20 mouse cellular contexts compared by ENCODE assay signal in the genomic region with DNA sequence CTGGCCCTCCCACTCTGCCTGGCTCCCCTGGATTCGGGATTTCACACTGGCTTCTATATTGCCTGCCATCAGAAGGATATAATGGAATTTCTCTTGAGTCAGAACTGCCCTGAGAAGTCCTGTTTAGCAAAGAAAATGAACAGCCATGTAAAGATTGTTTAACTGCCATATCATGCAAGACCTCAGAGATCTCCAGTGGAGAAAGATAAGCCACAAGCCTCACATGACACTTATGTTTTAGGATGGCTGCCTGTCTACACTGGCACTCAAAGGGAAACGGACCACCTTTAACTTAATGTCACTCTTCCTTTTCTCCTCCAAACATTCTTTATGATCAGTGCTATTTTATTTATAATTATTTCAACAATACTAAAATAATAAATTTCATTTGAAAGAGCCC. TPM values are rescaled to one million over a fixed set of nuclear protein-coding genes. Genes with fewer than 3 reads are reported as not detected.
A peak's percentile ranks its signal among the peaks of the same experiment; 100 is the strongest.
DNase-seq lines count a peak whose midpoint lies in the region; ATAC-seq and TF ChIP-seq lines count a peak whose summit lies in the region.
"Had no signal": no experiment of that assay in that cellular context is flagged by ENCODE, and none has a peak within 500 bp of the region (broad histone marks: within the 10 kb centered on the region; RNA-seq: fewer than 3 reads in every experiment).

No protein-coding gene starts in this region.

- DNase-seq in embryonic facial prominence, embryonic 10.5 days (ENCODE audit: low spot score): no peak
- no peak for DNase-seq in heart, postnatal 4 days
- DNase-seq in kidney, postnatal 0 days (ENCODE audit: low spot score): no peak
- DNase-seq in kidney, adult 11 months: no peak
- DNase-seq in cerebellum, postnatal 14 days: no peak
- DNase-seq: adrenal gland, postnatal 10 days; cerebellum, adult 9-10 months; kidney, adult 18-20 months; kidney, postnatal 14 days; lung, adult 18-20 months; retina, postnatal 1 day had no signal

- ATAC-seq in embryonic facial prominence, embryonic 13.5 days (ENCODE audit: insufficient number of reproducible peaks, insufficient read depth, low FRiP score, low TSS enrichment, low read depth): no peak
- no peak for ATAC-seq in heart, embryonic 13.5 days (ENCODE audit: extremely low read depth, insufficient number of reproducible peaks, low FRiP score, low TSS enrichment)
- ATAC-seq in kidney, postnatal 0 days (replicated peaks; ENCODE audit: low FRiP score, low read depth): no peak
- 0 out of 2 replicates have a peak, but pooled peaks have one; percentile 15 for ATAC-seq in liver, embryonic 16.5 days (ENCODE audit: low read depth)
- ATAC-seq: activated CD4-positive, CD25-positive, alpha-beta regulatory T cell, adult 4 months; hindbrain, embryonic 16.5 days had no signal

- peaks cover 92% of the 10 kb centered on the region for H3K4me1 ChIP-seq in embryonic facial prominence, embryonic 13.5 days
- H3K4me1 ChIP-seq in embryonic facial prominence, embryonic 10.5 days: peaks cover 72% of the 10 kb centered on the region
- H3K4me1 ChIP-seq in heart, embryonic 13.5 days: peaks cover 95% of the 10 kb centered on the region
- peaks cover 33% of the 10 kb centered on the region for H3K4me1 ChIP-seq in kidney, postnatal 0 days (replicated peaks; ENCODE audit: insufficient read depth, low read length)
- H3K4me1 ChIP-seq in liver, embryonic 16.5 days (ENCODE audit: control insufficient read depth, low read depth, low read length): peaks cover 94% of the 10 kb centered on the region

- 70% methylated on average over 2 of the region's 2 CpGs for WGBS in embryonic facial prominence, embryonic 13.5 days
- WGBS in embryonic facial prominence, embryonic 10.5 days: 85% methylated on average over 2 of the region's 2 CpGs
- WGBS in heart, embryonic 13.5 days: 31% methylated on average over 2 of the region's 2 CpGs
- 51% methylated on average over 2 of the region's 2 CpGs for WGBS in kidney, postnatal 0 days
- 45% methylated on average over 2 of the region's 2 CpGs for WGBS in liver, embryonic 16.5 days (ENCODE audit: insufficient replicate concordance)

- no peak overlapping the region for H3K4me2 ChIP-seq in embryonic facial prominence, embryonic 13.5 days
- peak overlapping the region; percentile 36 for H3K4me2 ChIP-seq in heart, embryonic 13.5 days
- no peak overlapping the region for H3K4me2 ChIP-seq in kidney, postnatal 0 days (ENCODE audit: low read length)
- H3K4me2 ChIP-seq in liver, embryonic 16.5 days (ENCODE audit: low read depth, low read length): peak overlapping the region; percentile 64; the same call in 1 of the 2 replicates
- H3K4me2 ChIP-seq: embryonic facial prominence, embryonic 12.5 days; stomach, embryonic 15.5 days had no signal

- H3K36me3 ChIP-seq in embryonic facial prominence, embryonic 13.5 days: no peaks in the 10 kb centered on the region
- no peaks in the 10 kb centered on the region; the same call in 1 of the 2 replicates for H3K36me3 ChIP-seq in embryonic facial prominence, embryonic 10.5 days (replicated peaks)
- 0 out of 2 replicates have a peak, but pooled peaks cover 5% of the 10 kb centered on the region for H3K36me3 ChIP-seq in heart, embryonic 13.5 days
- H3K36me3 ChIP-seq in kidney, postnatal 0 days (ENCODE audit: insufficient read depth, low read length): 0 out of 2 replicates have a peak, but pooled peaks cover 5% of the 10 kb centered on the region
- peaks cover 20% of the 10 kb centered on the region for H3K36me3 ChIP-seq in liver, embryonic 16.5 days (ENCODE audit: control insufficient read depth, insufficient read depth)
- H3K36me3 ChIP-seq: embryonic facial prominence, embryonic 12.5 days; limb, embryonic 10.5 days; stomach, embryonic 15.5 days had no signal

- H3K9me3 ChIP-seq in embryonic facial prominence, embryonic 13.5 days: no peaks in the 10 kb centered on the region
- no peaks in the 10 kb centered on the region for H3K9me3 ChIP-seq in embryonic facial prominence, embryonic 10.5 days
- no peaks in the 10 kb centered on the region for H3K9me3 ChIP-seq in heart, embryonic 13.5 days
- no peaks in the 10 kb centered on the region for H3K9me3 ChIP-seq in kidney, postnatal 0 days (replicated peaks; ENCODE audit: low read length)
- no peaks in the 10 kb centered on the region for H3K9me3 ChIP-seq in liver, embryonic 16.5 days (replicated peaks; ENCODE audit: control insufficient read depth, low read length)
- H3K9me3 ChIP-seq: embryonic facial prominence, embryonic 12.5 days; limb, embryonic 10.5 days; stomach, embryonic 15.5 days had no signal

- H3K27me3 ChIP-seq in embryonic facial prominence, embryonic 13.5 days: no peaks in the 10 kb centered on the region
- no peaks in the 10 kb centered on the region for H3K27me3 ChIP-seq in embryonic facial prominence, embryonic 10.5 days (replicated peaks; ENCODE audit: low read depth, poor library complexity, severe bottlenecking)
- no peaks in the 10 kb centered on the region for H3K27me3 ChIP-seq in heart, embryonic 13.5 days (replicated peaks)
- H3K27me3 ChIP-seq in kidney, postnatal 0 days (ENCODE audit: insufficient read depth, low read length): no peaks in the 10 kb centered on the region
- no peaks in the 10 kb centered on the region for H3K27me3 ChIP-seq in liver, embryonic 16.5 days (ENCODE audit: control insufficient read depth, insufficient read depth, low read depth, low read length)
- H3K27me3 ChIP-seq: embryonic facial prominence, embryonic 12.5 days; stomach, embryonic 15.5 days had no signal

- H3K4me3 ChIP-seq in embryonic facial prominence, embryonic 13.5 days: no peak overlapping the region
- no peak overlapping the region for H3K4me3 ChIP-seq in embryonic facial prominence, embryonic 10.5 days
- H3K4me3 ChIP-seq in heart, embryonic 13.5 days: no peak overlapping the region
- no peak overlapping the region for H3K4me3 ChIP-seq in kidney, postnatal 0 days (replicated peaks; ENCODE audit: low read depth, low read length)
- H3K4me3 ChIP-seq in liver, embryonic 16.5 days (ENCODE audit: low read depth, low read length): no peak overlapping the region
- H3K4me3 ChIP-seq: embryonic facial prominence, embryonic 12.5 days; left cerebral cortex, adult 2 months; limb, embryonic 10.5 days; stomach, embryonic 15.5 days had no signal

- no peak for TF ChIP-seq CTCF in kidney, postnatal 0 days (IDR thresholded peaks at IDR 0.05; ENCODE audit: low read depth)

- H3K27ac ChIP-seq in embryonic facial prominence, embryonic 13.5 days: 0 out of 2 replicates have a peak overlapping the region, but pooled peaks have one; percentile 0
- no peak overlapping the region; the same call in 1 of the 2 replicates for H3K27ac ChIP-seq in embryonic facial prominence, embryonic 10.5 days (replicated peaks)
- peak overlapping the region; percentile 56 for H3K27ac ChIP-seq in heart, embryonic 13.5 days (replicated peaks)
- peak overlapping the region; percentile 27; the same call in 1 of the 2 replicates for H3K27ac ChIP-seq in kidney, postnatal 0 days
- peak overlapping the region; percentile 46 for H3K27ac ChIP-seq in liver, embryonic 16.5 days (ENCODE audit: low read length)
- H3K27ac ChIP-seq: stomach, embryonic 15.5 days had no signal

- H3K9ac ChIP-seq in embryonic facial prominence, embryonic 13.5 days: no peak overlapping the region
- H3K9ac ChIP-seq in heart, embryonic 13.5 days: peak overlapping the region; percentile 62; the same call in 1 of the 2 replicates
- no peak overlapping the region for H3K9ac ChIP-seq in kidney, postnatal 0 days (ENCODE audit: low read depth, low read length)
- peak overlapping the region; percentile 29 for H3K9ac ChIP-seq in liver, embryonic 16.5 days (ENCODE audit: low read depth, low read length)
- H3K9ac ChIP-seq: embryonic facial prominence, embryonic 12.5 days; stomach, embryonic 15.5 days had no signal

RNA-seq across cellular contexts. Expression of a gene that starts 26.6 kb away (rescaled TPM):
- polyA plus RNA-seq in embryonic facial prominence, embryonic 13.5 days (2015; fragmentation: Nextera tagmentation; extraction: Ambion mirVana): 8.0 and 8.6 TPM in 2 replicates
- polyA plus RNA-seq in embryonic facial prominence, embryonic 10.5 days (2016; fragmentation: Nextera tagmentation; extraction: Ambion mirVana): 2.8 and 3.3 TPM in 2 replicates
- 4.4 and 4.8 TPM in 2 replicates for polyA plus RNA-seq in heart, embryonic 13.5 days (2015; fragmentation: Nextera tagmentation; extraction: Ambion mirVana)
- 10 to 100 TPM; 29.4 to 33.1 TPM for total RNA-seq in heart, postnatal 4 days (2021)
- polyA plus RNA-seq in kidney, postnatal 0 days (2015; fragmentation: Nextera tagmentation; extraction: Ambion mirVana): 8.7 and 9.7 TPM in 2 replicates
- 12.7 and 13.7 TPM in 2 replicates for polyA plus RNA-seq in liver, embryonic 16.5 days (2015; fragmentation: Nextera tagmentation; extraction: Ambion mirVana)

Comparison
In these comparisons a context has a peak if more than half of its experiments do, and no peak if none do; other contexts are left out.
1. H3K4me2 ChIP-seq: peak in heart, embryonic 13.5 days (single experiment) and liver, embryonic 16.5 days (single experiment); none in embryonic facial prominence, embryonic 13.5 days (single experiment) and kidney, postnatal 0 days (single experiment).
2. H3K9ac ChIP-seq: peak in heart, embryonic 13.5 days (single experiment) and liver, embryonic 16.5 days (single experiment); none in embryonic facial prominence, embryonic 13.5 days (single experiment) and kidney, postnatal 0 days (single experiment).